Mouse (Mus musculus) mesoderm, embryonic 11.5 days (tissue): ENCODE measurements around the gene Mat1a.

Experiments used
- DNase-seq: peaks from one replicate; pipeline ENCODE4 v3.0.0-alpha.2; 2012; ENCODE audit warnings: low read depth, low spot score

The Mat1a gene

DNA sequence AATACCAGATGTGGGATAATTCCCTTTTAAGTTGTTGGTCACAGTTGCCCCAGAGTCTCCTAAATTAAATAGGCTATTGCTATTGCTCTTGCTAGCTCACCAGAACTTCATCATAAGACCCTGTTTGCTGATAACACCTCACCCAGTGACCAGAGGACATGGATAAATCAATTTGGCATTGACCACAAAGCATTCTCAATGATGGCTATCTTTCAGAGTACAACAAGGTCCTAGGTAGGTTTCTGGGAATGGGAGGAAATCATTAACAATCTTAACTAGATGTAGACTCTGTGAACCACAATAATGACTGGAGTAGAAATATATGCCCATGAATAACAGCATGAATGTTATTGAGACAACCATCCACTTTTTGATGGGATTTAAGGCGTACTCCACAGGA is 35.9 kb downstream of the Mat1a start:
- no peak for DNase-seq

DNA sequence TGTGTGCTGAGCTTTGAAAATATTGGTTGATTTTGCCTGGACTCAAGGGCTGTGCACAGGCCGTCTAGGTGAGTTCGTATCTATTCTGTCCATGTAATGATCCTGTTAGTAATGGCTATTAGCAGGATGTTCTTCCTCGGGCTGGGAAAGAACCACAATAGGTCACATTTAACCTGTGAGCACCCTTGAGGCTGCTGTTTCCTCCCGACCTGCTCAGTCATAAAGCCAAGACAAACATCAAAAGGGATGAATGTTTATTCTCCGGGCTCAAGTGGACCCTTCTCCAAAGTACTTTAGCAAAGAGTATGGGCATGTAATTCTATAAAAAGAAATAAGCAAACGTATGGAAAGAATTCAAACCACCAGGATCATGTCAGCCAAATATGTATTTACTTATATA is 41.2 kb downstream of the Mat1a start:
- DNase-seq = no peak

DNA sequence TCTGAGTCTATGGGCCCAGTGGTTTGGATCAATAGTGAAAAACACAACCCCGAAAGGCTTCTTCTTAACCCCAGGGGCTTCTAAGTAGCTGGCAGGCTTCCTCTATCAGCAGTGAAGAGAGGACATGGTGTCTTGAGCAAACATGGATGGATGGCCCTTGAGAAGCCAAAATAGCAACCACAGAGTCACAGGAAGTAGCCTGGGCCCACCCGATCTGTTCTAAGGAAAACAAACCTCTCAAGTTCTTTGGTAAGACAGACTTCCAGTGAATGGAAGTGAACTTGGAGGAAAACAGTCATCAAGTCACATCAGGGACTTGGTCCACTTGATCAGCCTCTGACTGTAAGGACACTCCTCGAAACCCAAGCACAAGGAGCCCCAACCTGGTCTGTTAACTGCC is 42.1 kb downstream of the Mat1a start:
- DNase-seq = no peak

DNA sequence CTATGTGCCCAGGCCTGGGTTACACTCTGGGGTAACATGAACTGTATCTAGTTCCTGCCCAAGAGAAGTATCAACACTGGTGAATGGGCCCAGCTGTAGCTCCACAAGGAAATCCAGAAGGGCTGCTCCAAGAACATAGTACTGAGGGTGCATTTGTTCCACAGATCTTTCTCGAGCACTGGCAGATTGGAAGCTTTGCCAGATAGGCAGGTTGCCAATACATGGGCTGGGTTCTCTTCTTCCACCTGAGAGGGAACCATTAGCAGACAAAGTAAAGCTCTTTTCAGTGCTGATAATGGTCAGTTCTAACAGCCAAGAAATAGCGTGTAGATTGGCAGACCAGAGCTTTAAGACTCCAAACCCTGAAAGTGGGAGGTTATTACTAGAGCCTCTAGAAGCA is 42.5 kb downstream of the Mat1a start:
- DNase-seq = no peak

DNA sequence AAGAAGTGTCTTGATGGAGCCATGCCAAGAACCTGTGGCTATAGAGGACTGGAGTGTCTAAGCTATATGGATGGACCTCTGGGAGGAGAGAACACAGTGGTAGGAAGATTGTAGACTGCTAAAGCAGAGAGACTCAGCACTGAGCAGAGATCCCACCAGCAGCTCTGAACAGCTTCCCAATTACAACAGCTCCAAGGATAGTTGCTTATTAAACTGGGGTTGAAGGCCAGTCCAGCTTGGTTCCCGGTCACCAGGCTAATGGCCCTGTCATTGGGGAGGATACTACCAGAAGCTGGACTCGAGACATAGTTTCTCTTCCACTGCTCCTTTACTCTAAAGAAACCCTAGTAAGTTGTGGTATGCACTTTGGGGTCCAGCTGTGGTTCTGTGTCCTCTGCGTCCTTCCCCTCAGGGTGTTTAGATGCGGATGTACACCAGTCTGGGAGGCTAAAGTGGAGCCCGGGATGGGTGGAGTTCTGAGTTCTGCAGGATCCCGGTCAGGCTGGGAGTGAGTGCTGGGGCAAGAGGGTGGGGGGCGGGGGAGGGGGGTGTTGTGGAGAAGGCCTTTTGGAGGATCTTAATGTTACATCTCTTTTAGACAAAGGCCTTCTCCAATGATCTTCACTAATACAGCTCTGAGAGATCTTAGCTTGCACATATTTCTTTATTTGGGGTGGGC is 46.5 kb downstream of the Mat1a start, which contains the start of gene Mbl1:
TSS of gene Mbl1 (plus strand) at position 239 of the 679 bp plus-strand sequence.
- DNase-seq = no peak

DNA sequence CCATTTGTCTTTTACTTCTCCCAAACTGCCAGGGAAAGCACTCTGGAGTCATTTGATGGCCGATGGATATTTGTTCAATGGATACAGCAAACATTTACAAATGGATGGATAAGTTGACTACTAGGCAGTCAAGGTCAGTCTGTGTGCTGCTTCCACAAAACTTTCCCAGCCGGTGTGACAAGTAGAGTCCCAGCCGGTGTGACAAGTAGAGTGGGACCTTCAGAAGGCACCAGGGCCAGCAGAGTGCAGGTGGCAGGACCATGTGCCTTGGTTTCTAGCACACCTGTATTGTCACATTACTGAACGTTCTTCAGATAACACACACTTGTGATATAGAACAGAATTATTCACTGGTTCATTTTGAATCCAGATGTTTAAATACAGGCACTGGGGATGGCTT is 55.2 kb downstream of the Mat1a start:
- no peak for DNase-seq

DNA sequence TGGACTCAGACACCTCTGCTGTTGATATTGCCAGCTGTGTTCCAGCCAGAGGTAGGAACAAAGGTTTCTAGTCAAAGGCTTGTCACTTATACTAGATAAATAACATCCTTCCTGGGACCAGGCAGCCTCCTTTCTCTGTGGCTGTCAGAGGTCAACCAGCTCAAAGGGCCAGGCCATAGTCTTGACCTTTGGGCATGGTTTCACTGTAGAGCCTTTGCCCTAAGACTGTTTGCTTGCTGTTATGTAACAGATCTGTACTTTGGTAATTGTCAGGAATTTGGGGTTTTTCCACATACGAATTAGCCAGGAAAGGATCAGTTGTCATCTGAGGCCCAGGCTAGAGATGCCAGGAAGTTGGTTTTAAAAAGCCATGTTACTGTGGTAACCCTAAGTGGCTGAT is 55.9 kb downstream of the Mat1a start:
- peak; percentile 4 for DNase-seq

DNA sequence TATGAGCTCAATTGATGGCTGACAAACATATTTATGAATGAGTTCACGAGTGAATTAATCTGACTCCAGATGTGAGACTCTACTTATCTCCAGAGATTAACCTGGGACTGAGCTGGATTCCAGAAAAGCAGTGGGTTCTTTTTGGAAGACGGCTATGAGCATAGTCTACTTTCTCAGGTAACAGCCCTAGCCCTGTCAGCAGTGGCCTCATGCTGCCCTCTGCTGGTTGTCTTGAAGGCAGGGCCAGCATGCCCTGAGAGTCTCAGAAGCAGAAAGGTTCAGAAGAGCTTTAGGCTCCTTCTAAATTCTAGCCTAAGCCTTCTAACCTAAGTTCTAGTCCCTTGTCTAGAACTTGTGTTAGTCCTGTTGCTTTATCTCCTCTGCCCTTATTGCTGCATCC is 57.8 kb downstream of the Mat1a start:
- DNase-seq = peak; percentile 43

DNA sequence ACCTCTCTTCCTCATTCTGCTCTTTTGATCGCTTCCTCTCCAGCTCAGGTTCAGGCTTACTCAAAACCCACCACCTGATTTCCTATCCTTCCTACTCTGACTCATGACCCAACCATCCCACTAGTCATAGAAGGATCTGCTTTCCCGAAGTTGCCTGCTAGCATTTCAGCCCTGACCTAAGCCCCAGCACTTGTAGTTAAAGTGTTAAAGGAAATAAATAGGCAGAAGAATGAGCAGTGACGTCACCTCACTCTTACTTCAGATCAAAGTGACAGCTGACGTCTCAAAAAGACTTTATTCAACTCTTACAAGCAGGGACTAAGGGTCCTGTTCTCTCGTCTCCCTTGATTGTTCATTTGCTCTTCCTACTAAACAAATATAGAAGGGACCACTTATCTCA is 62.4 kb downstream of the Mat1a start:
- DNase-seq = no peak

DNA sequence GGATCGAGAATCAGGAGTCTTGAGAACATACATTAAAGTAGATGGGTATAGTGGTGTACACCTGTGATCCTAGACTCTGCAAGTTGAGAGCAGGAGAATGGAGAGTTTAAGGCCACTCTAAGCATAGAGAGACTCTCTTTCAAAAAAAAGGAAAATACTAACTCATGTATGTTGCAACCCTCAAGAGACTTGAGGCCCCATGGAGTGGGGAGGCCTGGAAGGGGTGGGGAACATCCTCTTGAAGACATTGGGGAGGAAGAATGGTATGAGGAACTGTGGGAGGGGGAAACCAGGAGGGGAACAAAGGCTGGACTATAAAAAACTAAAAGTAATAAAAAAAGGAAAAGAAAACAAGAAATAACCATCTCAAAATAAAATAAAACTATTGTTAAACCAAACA is 63.7 kb downstream of the Mat1a start:
- no peak for DNase-seq

DNA sequence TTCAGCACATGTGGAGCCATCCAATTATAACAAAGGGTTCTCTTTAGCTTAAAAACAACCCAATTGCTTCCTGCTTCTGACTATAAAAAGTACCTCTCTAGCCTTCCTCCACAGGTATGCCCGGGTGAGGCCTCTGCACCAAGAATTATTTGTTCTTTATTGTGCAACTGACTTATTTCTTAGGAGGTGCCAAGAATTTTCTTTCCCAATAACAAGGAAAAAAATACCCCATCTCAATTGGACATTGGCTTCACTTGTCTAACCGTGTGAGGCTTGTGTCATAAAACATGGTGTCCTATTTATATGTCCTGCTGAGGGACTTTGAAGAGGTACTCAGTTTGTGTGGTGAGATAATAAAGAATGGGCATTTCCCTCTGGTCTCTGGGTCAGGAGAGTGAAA is 65.7 kb downstream of the Mat1a start:
- DNase-seq = no peak
